Mouse (Mus musculus): ENCODE data around the gene Nfix. TPM values are rescaled to one million over a fixed set of nuclear protein-coding genes. Genes with fewer than 3 reads are reported as not detected.

Nfix gene
- polyA plus RNA-seq, 1 experiment from 2014 or later: 18.4 TPM

DNA sequence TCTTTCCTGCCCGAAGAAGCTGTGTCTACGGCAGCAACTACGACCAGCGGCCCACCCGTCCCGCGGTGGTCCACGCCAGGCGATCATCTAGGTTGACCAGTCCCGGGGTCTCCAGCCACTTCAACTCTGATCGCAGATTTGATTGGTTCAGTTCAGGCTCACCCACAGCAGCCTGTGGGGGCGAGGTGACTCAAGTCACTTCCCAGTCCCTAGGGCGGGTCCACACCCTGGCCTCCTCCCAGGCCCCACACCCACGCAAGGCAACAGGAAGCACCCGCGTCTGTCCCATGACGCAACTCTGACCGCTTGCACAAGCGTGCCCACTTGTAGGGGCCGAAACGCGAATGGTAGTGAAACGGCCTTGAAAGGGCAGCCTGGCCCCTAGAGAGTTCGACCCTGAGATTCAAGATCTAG is 138.7 kb downstream of the Nfix start:
- H3K27me3 ChIP-seq: no peaks in the 10 kb centered on the region
- H3K4me3 ChIP-seq: peak overlapping the region; percentile 94
- peak overlapping the region; percentile 81 for H3K4me2 ChIP-seq (replicated peaks)
- no peaks in the 10 kb centered on the region for H3K36me3 ChIP-seq
- H3K9ac ChIP-seq: peak overlapping the region; percentile 97
- H3K27ac ChIP-seq: peak overlapping the region; percentile 95
- WGBS: under 1% methylated on average over 24 of the region's 24 CpGs
- peaks cover 42% of the 10 kb centered on the region for H3K4me1 ChIP-seq
- H3K9me3 ChIP-seq: no peaks in the 10 kb centered on the region
- ATAC-seq (ENCODE audit: insufficient number of reproducible peaks, insufficient read depth, low FRiP score, low TSS enrichment): no peak

DNA sequence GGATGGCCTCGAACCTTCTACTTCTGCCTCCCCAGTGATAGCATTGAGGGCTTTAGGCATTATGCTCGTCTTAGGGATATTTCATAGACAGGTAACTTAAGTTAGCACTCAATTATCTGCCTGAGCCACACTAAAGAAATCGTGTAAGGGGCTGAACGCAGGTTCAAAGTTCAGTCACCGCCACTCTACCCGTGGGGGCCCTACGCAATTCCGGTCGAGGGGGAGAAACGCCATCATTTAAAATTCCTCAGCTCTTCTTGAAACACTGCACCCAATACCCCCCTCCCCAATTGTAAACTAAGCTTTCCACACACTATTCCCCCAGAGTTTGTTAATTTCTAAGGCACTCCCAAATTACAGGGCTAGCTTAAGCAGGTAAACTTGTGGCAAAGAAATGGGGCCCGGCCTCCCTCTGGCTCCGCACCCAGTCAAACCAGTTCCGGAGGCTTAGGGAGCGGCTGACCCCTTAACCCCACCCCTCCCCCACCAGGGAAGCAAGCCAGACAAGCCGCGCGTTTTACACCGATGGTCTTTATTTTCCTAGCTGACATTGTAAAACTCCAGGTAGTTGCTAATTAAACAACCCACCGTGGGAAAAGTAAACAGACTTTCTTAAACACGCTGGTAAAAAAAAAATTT is 139.2 kb downstream of the Nfix start:
- Histone ChIP-seq H3K27ac (peak overlapping the region; percentile 95), H3K4me2 (replicated peaks) (peak overlapping the region; percentile 81), H3K9me3 (no peaks in the 10 kb centered on the region), H3K4me3 (peak overlapping the region; percentile 94), H3K36me3 (no peaks in the 10 kb centered on the region), H3K9ac (peak overlapping the region; percentile 97), H3K4me1 (peaks cover 42% of the 10 kb centered on the region), H3K27me3 (no peaks in the 10 kb centered on the region)
- under 1% methylated on average over 20 of the region's 20 CpGs for WGBS
- ATAC-seq (ENCODE audit: insufficient number of reproducible peaks, insufficient read depth, low FRiP score, low TSS enrichment): no peak

DNA sequence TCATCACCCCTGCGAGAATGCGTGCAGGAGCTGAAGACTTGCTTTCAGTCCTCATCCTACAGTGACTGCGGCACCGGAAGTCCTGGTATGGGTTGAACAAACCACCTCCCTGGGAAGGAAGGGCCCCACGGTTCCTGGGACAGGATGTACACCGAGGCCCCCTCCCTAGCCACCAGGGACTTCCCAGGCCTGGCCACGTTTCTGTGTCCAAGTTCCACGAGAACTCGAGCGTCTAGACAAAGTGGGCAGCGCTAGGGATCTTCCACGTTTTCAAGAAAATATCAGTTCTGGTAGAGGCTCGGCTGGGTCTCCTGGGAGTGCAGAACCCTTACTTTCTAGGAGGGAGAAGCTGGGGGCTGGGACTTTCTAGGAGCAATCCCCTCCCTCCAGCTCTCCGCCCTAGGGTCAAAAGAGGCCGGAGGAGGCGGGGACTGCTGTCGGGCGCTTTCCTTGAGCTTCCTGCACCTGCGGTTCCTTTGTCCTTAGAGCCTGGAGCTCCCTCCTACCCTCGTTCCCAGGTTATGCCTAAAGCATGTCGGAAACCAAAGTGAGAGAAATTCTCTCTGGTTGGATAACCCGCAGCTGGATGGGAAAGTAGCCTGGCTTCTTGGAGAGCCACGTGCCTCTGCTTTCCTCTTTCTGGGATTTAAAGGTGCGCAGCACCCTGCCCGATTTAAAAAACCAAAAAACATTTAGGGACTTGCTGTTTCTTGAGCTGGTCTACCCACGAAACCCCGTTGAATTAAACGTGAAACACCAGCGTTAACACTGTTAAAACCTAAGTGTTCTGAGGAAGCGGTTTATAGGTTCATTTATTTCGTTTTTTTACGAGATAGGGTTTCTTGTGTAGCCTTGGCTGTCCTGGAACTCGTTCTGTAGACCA is 140.0 kb downstream of the Nfix start:
- Histone ChIP-seq H3K27me3 (no peaks in the 10 kb centered on the region), H3K36me3 (no peaks in the 10 kb centered on the region), H3K4me1 (peaks cover 49% of the 10 kb centered on the region), H3K4me2 (replicated peaks) (peak overlapping the region; percentile 81), H3K4me3 (peak overlapping the region; percentile 94), H3K9ac (peak overlapping the region; percentile 97), H3K9me3 (no peaks in the 10 kb centered on the region), H3K27ac (peak overlapping the region; percentile 95)
- no peak for ATAC-seq (ENCODE audit: insufficient number of reproducible peaks, insufficient read depth, low FRiP score, low TSS enrichment)
- 1% methylated on average over 33 of the region's 33 CpGs for WGBS

DNA sequence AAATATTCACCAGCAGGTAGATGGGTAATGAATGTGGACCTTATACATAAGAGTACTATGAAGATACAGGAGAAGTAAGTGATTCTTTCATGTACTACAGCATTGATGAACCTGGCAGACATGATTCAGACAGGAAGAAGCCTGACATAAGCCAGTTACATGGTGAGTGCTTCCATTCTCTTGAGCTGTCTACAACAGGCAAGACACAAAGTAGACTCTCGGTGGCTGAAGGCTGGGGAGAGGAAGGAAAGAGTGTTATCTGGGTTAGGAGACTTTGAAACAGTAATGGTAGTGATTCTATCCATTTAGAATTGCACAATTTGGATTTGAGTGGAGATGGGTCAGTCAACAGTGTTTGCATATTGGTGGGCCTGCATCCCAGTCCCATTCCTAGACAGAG is 141.2 kb downstream of the Nfix start:
- H3K9me3 ChIP-seq: no peaks in the 10 kb centered on the region
- 57% methylated on average over 1 of the region's 1 CpGs for WGBS
- H3K27ac ChIP-seq: peak overlapping the region; percentile 95; the same call in 1 of the 2 replicates
- H3K9ac ChIP-seq: no peak overlapping the region
- no peaks in the 10 kb centered on the region for H3K36me3 ChIP-seq
- peaks cover 55% of the 10 kb centered on the region for H3K4me1 ChIP-seq
- no peak overlapping the region for H3K4me2 ChIP-seq (replicated peaks)
- no peak for ATAC-seq (ENCODE audit: insufficient number of reproducible peaks, insufficient read depth, low FRiP score, low TSS enrichment)
- no peak overlapping the region for H3K4me3 ChIP-seq
- H3K27me3 ChIP-seq: no peaks in the 10 kb centered on the region

DNA sequence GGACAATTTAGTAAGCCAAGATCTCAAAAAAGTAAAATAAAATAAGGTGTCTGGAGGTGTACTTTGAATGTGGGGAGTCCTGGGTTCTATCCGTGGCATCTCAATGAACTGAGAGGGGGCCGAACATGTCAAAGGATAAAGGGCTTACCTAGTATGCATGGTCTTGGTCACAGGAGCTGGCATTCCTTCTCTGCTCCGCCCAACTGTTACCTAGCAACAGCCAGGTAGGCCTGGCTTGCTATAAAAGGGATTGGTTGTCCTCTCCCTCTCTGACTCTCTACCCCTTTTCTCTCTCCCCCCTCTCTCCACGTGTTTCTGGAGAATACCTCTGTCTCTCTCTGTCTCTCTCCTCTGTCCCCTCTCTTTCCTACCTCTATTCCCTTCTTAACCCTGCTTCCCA is 142.5 kb downstream of the Nfix start:
- Histone ChIP-seq H3K9me3 (no peaks in the 10 kb centered on the region), H3K4me2 (replicated peaks) (0 out of 2 replicates have a peak overlapping the region, but pooled peaks have one; percentile 5), H3K36me3 (no peaks in the 10 kb centered on the region), H3K4me3 (no peak overlapping the region), H3K4me1 (peaks cover 55% of the 10 kb centered on the region), H3K9ac (no peak overlapping the region), H3K27me3 (no peaks in the 10 kb centered on the region), H3K27ac (peak overlapping the region; percentile 98)
- ATAC-seq (ENCODE audit: insufficient number of reproducible peaks, insufficient read depth, low FRiP score, low TSS enrichment): no peak
- WGBS: 38% methylated on average over 4 of the region's 4 CpGs

DNA sequence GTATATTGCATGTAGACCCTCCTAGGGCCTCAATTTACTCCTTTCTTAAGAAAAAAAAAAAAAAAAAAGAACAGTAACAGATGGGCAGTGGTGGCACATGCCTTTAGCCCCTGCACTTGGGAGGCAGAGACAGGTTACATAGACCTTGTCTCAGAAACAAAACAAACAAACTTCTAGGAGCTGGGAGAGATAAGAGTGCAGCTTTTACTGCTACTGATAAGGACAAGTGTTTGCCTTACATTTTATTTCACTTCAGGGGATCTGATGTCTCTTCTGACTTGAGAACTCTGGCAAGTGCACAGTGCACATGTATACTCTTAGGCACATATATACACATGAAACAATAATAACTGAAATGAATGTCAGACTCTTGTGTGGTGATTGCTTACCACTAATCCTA is 142.9 kb downstream of the Nfix start:
- Histone ChIP-seq H3K4me1 (peaks cover 55% of the 10 kb centered on the region), H3K4me2 (replicated peaks) (peak overlapping the region; percentile 63), H3K9me3 (no peaks in the 10 kb centered on the region), H3K4me3 (peak overlapping the region; percentile 35; the same call in 1 of the 2 replicates), H3K27ac (peak overlapping the region; percentile 98), H3K27me3 (no peaks in the 10 kb centered on the region), H3K9ac (no peak overlapping the region), H3K36me3 (no peaks in the 10 kb centered on the region)
- no peak for ATAC-seq (ENCODE audit: insufficient number of reproducible peaks, insufficient read depth, low FRiP score, low TSS enrichment)

DNA sequence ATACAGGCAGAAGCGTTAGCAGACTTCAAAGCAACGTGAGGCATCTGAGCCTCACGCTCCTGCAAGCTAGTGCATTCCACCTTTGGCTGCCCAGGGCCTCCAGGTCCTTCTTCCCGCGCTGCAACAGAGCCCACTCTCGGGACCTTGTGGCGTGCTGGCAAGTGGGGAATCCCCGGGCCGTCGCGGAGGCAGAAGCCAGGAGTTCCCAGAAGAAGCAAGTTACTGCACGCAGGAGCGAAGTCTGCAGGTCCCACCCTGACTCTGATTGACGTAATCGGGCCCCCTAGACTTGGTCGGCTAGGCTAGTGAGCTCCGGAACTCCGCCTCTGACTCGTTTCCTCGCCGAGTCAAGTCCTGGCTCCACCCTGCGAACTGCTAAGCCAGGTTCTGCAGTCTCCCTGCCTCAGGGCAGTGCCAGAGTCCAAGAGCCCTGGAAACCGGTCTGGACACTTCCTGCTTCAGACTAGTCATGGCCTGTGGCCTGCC is 143.5 kb downstream of the Nfix start:
- peak overlapping the region; percentile 58 for H3K9ac ChIP-seq
- peak overlapping the region; percentile 35 for H3K4me3 ChIP-seq
- H3K36me3 ChIP-seq: no peaks in the 10 kb centered on the region
- peak overlapping the region; percentile 63 for H3K4me2 ChIP-seq (replicated peaks)
- WGBS: under 1% methylated on average over 23 of the region's 23 CpGs
- H3K27me3 ChIP-seq: no peaks in the 10 kb centered on the region
- H3K4me1 ChIP-seq: peaks cover 55% of the 10 kb centered on the region
- peak overlapping the region; percentile 98 for H3K27ac ChIP-seq
- peak; percentile 30; the same call in 1 of the 2 replicates for ATAC-seq (ENCODE audit: insufficient number of reproducible peaks, insufficient read depth, low FRiP score, low TSS enrichment)
- no peaks in the 10 kb centered on the region for H3K9me3 ChIP-seq

DNA sequence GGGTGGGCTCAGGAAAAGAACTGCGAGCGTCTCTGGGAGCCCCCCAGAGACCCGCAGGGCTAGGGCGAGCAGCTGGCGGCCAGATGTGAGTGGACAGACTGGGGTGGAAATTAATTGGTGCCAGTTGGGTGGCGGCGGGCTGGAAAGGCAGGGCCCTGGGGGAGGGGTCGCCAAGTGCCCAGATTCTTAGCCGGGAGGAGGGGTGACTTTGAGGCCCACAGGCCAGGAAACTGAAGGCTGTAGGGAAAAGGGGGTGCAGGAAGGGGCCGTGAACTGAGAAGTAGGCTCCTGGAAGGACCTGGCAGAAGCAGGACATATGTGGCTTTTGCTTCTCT is 144.0 kb downstream of the Nfix start:
- under 1% methylated on average over 10 of the region's 10 CpGs for WGBS

DNA sequence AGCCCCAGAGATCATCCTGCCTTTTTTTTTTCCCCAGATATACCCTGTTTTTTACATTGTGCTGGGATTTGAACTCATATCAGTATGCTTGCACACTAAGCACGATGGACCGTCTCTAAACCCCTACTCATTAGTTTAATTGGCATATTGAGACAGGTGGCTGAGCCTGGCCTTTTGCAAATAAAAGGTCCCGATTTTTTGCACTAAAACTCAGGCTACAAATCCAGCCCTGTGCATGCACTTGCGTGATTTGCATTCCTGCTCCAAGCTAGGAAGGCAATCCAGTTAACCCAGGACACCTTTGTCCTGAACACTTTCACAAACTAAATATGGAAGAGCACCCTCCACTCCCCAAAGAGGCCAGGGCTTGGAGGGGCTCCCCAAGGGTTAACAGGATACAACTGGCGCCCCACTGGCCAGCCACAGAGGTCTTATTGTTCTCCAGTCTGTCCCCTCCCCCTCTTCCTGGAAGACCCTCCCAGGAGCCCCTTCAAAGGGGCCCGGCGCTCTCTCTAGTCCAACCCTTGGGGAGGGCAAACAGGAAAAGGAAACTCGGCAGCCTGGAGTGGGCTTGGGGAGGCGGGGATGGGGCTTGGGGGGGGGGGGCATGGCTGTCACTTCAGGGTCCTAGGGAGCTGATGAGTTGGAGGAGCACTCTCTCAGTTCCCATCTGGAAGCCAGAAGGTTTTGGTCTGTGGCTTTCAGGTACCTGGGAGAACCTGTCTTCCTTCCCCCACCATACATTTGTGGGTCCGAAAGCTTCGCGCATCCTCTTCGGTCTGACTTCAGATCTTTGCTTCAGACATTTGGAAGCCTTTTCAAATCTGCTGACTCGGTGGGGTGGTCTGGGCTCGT is 144.6 kb downstream of the Nfix start:
- peak overlapping the region; percentile 63 for H3K4me2 ChIP-seq (replicated peaks)
- WGBS: under 1% methylated on average over 14 of the region's 15 CpGs
- peak overlapping the region; percentile 58 for H3K9ac ChIP-seq
- no peaks in the 10 kb centered on the region for H3K27me3 ChIP-seq
- peak overlapping the region; percentile 35 for H3K4me3 ChIP-seq
- H3K4me1 ChIP-seq: peaks cover 50% of the 10 kb centered on the region
- no peaks in the 10 kb centered on the region for H3K9me3 ChIP-seq
- H3K36me3 ChIP-seq: no peaks in the 10 kb centered on the region
- peak overlapping the region; percentile 98 for H3K27ac ChIP-seq
- peak; percentile 68; the same call in 1 of the 2 replicates for ATAC-seq (ENCODE audit: insufficient number of reproducible peaks, insufficient read depth, low FRiP score, low TSS enrichment)

More for the DNA sequence above, 144.0 kb downstream of the Nfix start:
- peak overlapping the region; percentile 58 for H3K9ac ChIP-seq
- no peaks in the 10 kb centered on the region for H3K27me3 ChIP-seq
- no peaks in the 10 kb centered on the region for H3K9me3 ChIP-seq
- peak overlapping the region; percentile 98 for H3K27ac ChIP-seq
- H3K36me3 ChIP-seq: no peaks in the 10 kb centered on the region
- peak overlapping the region; percentile 35 for H3K4me3 ChIP-seq
- peak overlapping the region; percentile 63 for H3K4me2 ChIP-seq (replicated peaks)
- peak; percentile 23; the same call in 1 of the 2 replicates for ATAC-seq (ENCODE audit: insufficient number of reproducible peaks, insufficient read depth, low FRiP score, low TSS enrichment)
- H3K4me1 ChIP-seq: peaks cover 55% of the 10 kb centered on the region

DNA sequence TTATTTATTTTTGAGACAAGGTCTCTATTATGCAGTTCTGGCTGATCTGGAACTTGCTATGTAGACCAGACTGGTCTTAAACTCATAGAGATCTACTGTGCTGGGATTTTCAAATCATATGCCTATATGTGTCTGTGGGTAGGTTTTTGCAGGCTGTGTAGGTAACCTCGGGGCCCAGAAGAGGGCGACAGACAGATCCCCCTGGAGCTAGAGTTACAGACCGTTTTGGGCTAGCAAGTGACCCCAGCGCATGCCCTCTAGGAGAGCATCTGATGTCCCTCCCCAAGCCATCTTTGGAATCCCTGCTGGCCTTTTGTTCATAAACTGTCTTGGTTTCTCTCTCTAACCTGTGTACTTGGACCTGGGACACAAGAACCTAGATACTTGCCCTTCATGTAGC is 145.5 kb downstream of the Nfix start:
- H3K36me3 ChIP-seq: no peaks in the 10 kb centered on the region
- H3K27me3 ChIP-seq: no peaks in the 10 kb centered on the region
- WGBS: 22% methylated on average over 4 of the region's 4 CpGs
- no peaks in the 10 kb centered on the region for H3K9me3 ChIP-seq
- no peak overlapping the region for H3K4me2 ChIP-seq (replicated peaks)
- no peak overlapping the region for H3K4me3 ChIP-seq
- peak overlapping the region; percentile 98 for H3K27ac ChIP-seq
- H3K4me1 ChIP-seq: peaks cover 45% of the 10 kb centered on the region
- no peak for ATAC-seq (ENCODE audit: insufficient number of reproducible peaks, insufficient read depth, low FRiP score, low TSS enrichment)
- H3K9ac ChIP-seq: no peak overlapping the region

DNA sequence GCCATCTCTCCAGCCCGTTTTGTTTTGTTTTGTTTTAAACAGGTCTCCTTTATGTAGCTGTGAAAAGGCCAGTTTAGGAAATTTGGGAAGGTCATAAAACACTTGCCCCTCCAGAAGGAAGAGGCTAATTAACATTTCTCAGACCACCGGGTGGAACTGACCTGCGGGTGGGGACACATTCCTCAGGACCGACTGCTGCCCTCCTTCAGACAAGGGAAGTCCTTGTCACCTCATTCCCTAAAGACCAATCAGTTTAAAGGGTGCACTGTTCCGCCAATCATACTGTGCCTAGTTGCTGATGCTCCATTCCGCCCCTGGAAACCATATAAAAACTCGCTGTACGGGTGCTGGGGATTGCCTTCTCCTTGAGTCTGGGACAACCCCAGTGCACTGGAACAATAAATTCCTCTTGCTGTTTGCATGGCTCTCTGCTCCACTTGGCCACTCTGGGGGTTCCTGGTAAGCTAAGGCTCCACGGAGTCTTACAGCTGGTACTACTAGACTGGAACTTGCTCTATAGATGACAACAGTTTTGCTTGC is 147.0 kb downstream of the Nfix start:
- WGBS: 52% methylated on average over 9 of the region's 9 CpGs
- H3K27ac ChIP-seq: peak overlapping the region; percentile 24
- no peak overlapping the region for H3K9ac ChIP-seq
- no peak overlapping the region for H3K4me2 ChIP-seq (replicated peaks)
- H3K9me3 ChIP-seq: no peaks in the 10 kb centered on the region
- H3K4me1 ChIP-seq: peaks cover 40% of the 10 kb centered on the region
- no peaks in the 10 kb centered on the region for H3K36me3 ChIP-seq
- H3K27me3 ChIP-seq: no peaks in the 10 kb centered on the region
- no peak for ATAC-seq (ENCODE audit: insufficient number of reproducible peaks, insufficient read depth, low FRiP score, low TSS enrichment)
- H3K4me3 ChIP-seq: no peak overlapping the region
